Mouse (Mus musculus) lung, postnatal 0 days (tissue): ENCODE results near the gene Fndc11. TPM values are rescaled to one million over a fixed set of nuclear protein-coding genes. Genes with fewer than 3 reads are reported as not detected.

Experiments
- ATAC-seq: fragments of 200-750 bp; cut with Nextera tagmentation; 2 replicates; pipeline ENCODE4 v1.8.0; 2017; ENCODE audit warnings: moderate library complexity
- DNase-seq: peaks from one replicate; pipeline ENCODE4 v3.0.0-alpha.2; 2016; ENCODE audit warnings: low spot score
- H3K27ac ChIP-seq: fragments of 300-500 bp; sonication (generic); 2 replicates; pipeline ENCODE4 v1.5.1; 2014; ENCODE audit warnings: antibody characterized with exemption, mild to moderate bottlenecking, low read length, mixed read lengths
- H3K27me3 ChIP-seq: fragments of 300-500 bp; sonication (generic); replicated peaks from 2 replicates; pipeline ENCODE4 v1.6.1; 2014; ENCODE audit warnings: low read length, mixed read lengths; ENCODE audit not compliant: insufficient read depth
- H3K36me3 ChIP-seq: fragments of 300-500 bp; sonication (generic); 2 replicates; pipeline ENCODE4 v1.6.1; 2014; ENCODE audit warnings: low read length, mixed read lengths; ENCODE audit not compliant: insufficient read depth
- H3K4me1 ChIP-seq: fragments of 300-500 bp; sonication (generic); 2 replicates; pipeline ENCODE4 v1.6.1; 2014; ENCODE audit warnings: antibody characterized with exemption, low read depth, low read length, mixed read lengths; ENCODE audit not compliant: insufficient read depth
- H3K4me2 ChIP-seq: fragments of 300-500 bp; sonication (generic); replicated peaks from 2 replicates; pipeline ENCODE4 v1.6.1; 2014; ENCODE audit warnings: low read depth, mild to moderate bottlenecking, low read length, moderate library complexity, mixed read lengths
- H3K4me3 ChIP-seq: fragments of 300-500 bp; sonication (generic); 2 replicates; pipeline ENCODE4 v1.5.1; 2014; ENCODE audit warnings: low read depth, low read length
- H3K9ac ChIP-seq: fragments of 300-500 bp; sonication (generic); replicated peaks from 2 replicates; pipeline ENCODE4 v1.6.1; 2014; ENCODE audit warnings: low read depth, mild to moderate bottlenecking
- H3K9me3 ChIP-seq: fragments of 300-500 bp; sonication (generic); 2 replicates; pipeline ENCODE4 v1.6.1; 2016; ENCODE audit warnings: low read length, mixed read lengths
- CTCF ChIP-seq: IDR thresholded peaks from 2 replicates; pipeline ENCODE4 v1.5.1; 2016; ENCODE audit warnings: antibody characterized with exemption, mild to moderate bottlenecking
- EP300 ChIP-seq: IDR thresholded peaks from 2 replicates; pipeline ENCODE4 v1.6.1; 2016; ENCODE audit warnings: antibody characterized with exemption, mild to moderate bottlenecking, control low read depth
- WGBS: fragments of 180-500 bp; shearing (Covaris S2); extraction: QIAGEN DNeasy Blood & Tissue Kit; methylation state at CpG from one replicate; pipeline ENCODE4 v1.1.7; 2014; 5-methylcytosine and 5-hydroxymethylcytosine counted together
- polyA plus RNA-seq: library from polyadenylated mRNA; unstranded; fragments of >200 nt; fragmentation: Nextera tagmentation; extraction: Ambion mirVana; gene quantifications from 2 replicates; pipeline ENCODE4 v1.2.1, GENCODE M21; 2015

Fndc11 gene
- polyA plus RNA-seq, 1 experiment from 2014 or later: 0.91 TPM

GRCm38 (mm10) chr2:181212389-181213020 is 7.3 kb upstream of the Fndc11 start:
- peak overlapping the region; percentile 32; the same call in 1 of the 2 replicates for H3K9ac ChIP-seq
- H3K4me3 ChIP-seq: peak overlapping the region; percentile 43
- no peaks in the 10 kb centered on the region for H3K27me3 ChIP-seq
- no peaks in the 10 kb centered on the region for H3K36me3 ChIP-seq
- no peaks in the 10 kb centered on the region; the same call in 1 of the 2 replicates for H3K4me1 ChIP-seq
- H3K9me3 ChIP-seq: no peaks in the 10 kb centered on the region
- ATAC-seq: peak; percentile 40; the same call in 1 of the 2 replicates
- no peak overlapping the region for H3K27ac ChIP-seq
- peak; percentile 29 for DNase-seq
- TF ChIP-seq EP300 (no peak), CTCF (no peak)
- peak overlapping the region; percentile 78 for H3K4me2 ChIP-seq
- WGBS: 2% methylated on average over 34 of the region's 34 CpGs

GRCm38 (mm10) chr2:181213021-181213445 is 6.8 kb upstream of the Fndc11 start, which contains the start of gene Srms:
Gene Srms (minus strand): TSS chr2:181213185.
- H3K27me3 ChIP-seq: no peaks in the 10 kb centered on the region
- 2% methylated on average over 17 of the region's 17 CpGs for WGBS
- no peaks in the 10 kb centered on the region for H3K9me3 ChIP-seq
- no peak for TF ChIP-seq EP300
- TF ChIP-seq CTCF: no peak
- peak within 1 kb of the TSS; percentile 43 for H3K4me3 ChIP-seq
- peak within 1 kb of the TSS; percentile 32; the same call in 1 of the 2 replicates for H3K9ac ChIP-seq
- no peaks in the 10 kb centered on the region for H3K36me3 ChIP-seq
- ATAC-seq (peak; percentile 83), DNase-seq (peak; percentile 50)
- H3K4me1 ChIP-seq: no peaks in the 10 kb centered on the region; the same call in 1 of the 2 replicates
- H3K27ac ChIP-seq: no peak within 1 kb of the TSS
- peak within 1 kb of the TSS; percentile 78 for H3K4me2 ChIP-seq

- no peak overlapping the region for H3K4me2 ChIP-seq
Observed at GRCm38 (mm10) chr2:181216037-181216436, 3.8 kb upstream of the Fndc11 start.

GRCm38 (mm10) chr2:181218881-181219485 is 830 bp upstream of the Fndc11 start:
- DNase-seq (peak; percentile 24), ATAC-seq (no peak)
- 53% methylated on average over 5 of the region's 5 CpGs for WGBS
- TF ChIP-seq CTCF (no peak), EP300 (no peak)
- peaks cover 12% of the 10 kb centered on the region; the same call in 1 of the 2 replicates for H3K4me1 ChIP-seq
- H3K9me3 ChIP-seq: no peaks in the 10 kb centered on the region
- H3K4me2 ChIP-seq: peak overlapping the region; percentile 43
- H3K27me3 ChIP-seq: no peaks in the 10 kb centered on the region
- peak overlapping the region; percentile 83 for H3K27ac ChIP-seq
- no peaks in the 10 kb centered on the region for H3K36me3 ChIP-seq
- no peak overlapping the region for H3K9ac ChIP-seq
- H3K4me3 ChIP-seq: no peak overlapping the region

More at GRCm38 (mm10) chr2:181216037-181216436, 3.8 kb upstream of the Fndc11 start:
- Histone ChIP-seq H3K4me1 (peaks cover 12% of the 10 kb centered on the region; the same call in 1 of the 2 replicates), H3K9ac (no peak overlapping the region), H3K27me3 (no peaks in the 10 kb centered on the region), H3K9me3 (no peaks in the 10 kb centered on the region), H3K4me3 (no peak overlapping the region), H3K27ac (no peak overlapping the region), H3K36me3 (no peaks in the 10 kb centered on the region)
- no peak for ATAC-seq
- 83% methylated on average over 6 of the region's 6 CpGs for WGBS
- DNase-seq: no peak
- TF ChIP-seq EP300: no peak
- no peak for TF ChIP-seq CTCF

GRCm38 (mm10) chr2:181220361-181220760 is 548 bp downstream of the Fndc11 start:
- WGBS: 20% methylated on average over 2 of the region's 2 CpGs
- H3K9ac ChIP-seq: no peak overlapping the region

GRCm38 (mm10) chr2:181224994-181225393 is 5.2 kb downstream of the Fndc11 start:
- H3K36me3 ChIP-seq: peaks cover 6% of the 10 kb centered on the region; the same call in 1 of the 2 replicates
- peaks cover 15% of the 10 kb centered on the region; the same call in 1 of the 2 replicates for H3K4me1 ChIP-seq
- WGBS: 82% methylated on average over 2 of the region's 2 CpGs
- H3K9me3 ChIP-seq: no peaks in the 10 kb centered on the region
- DNase-seq (no peak), ATAC-seq (no peak)
- no peak overlapping the region for H3K4me2 ChIP-seq
- no peaks in the 10 kb centered on the region for H3K27me3 ChIP-seq
- no peak overlapping the region for H3K27ac ChIP-seq
- no peak overlapping the region for H3K9ac ChIP-seq
- H3K4me3 ChIP-seq: no peak overlapping the region
- no peak for TF ChIP-seq CTCF

More at GRCm38 (mm10) chr2:181220361-181220760, 548 bp downstream of the Fndc11 start:
- TF ChIP-seq CTCF: no peak
- no peak for TF ChIP-seq EP300
- ATAC-seq (no peak), DNase-seq (no peak)
- Histone ChIP-seq H3K27ac (peak overlapping the region; percentile 83), H3K27me3 (no peaks in the 10 kb centered on the region), H3K4me2 (peak overlapping the region; percentile 43), H3K4me3 (no peak overlapping the region), H3K9me3 (no peaks in the 10 kb centered on the region), H3K36me3 (no peaks in the 10 kb centered on the region), H3K4me1 (peaks cover 12% of the 10 kb centered on the region; the same call in 1 of the 2 replicates)
